Mouse (Mus musculus) megakaryocyte, embryonic 14.5 days (primary cell): ENCODE measurements around the gene Spz1.

Experiments used
- FLI1 ChIP-seq: IDR thresholded peaks from 2 replicates; pipeline ENCODE4 v1.6.1; 2012; ENCODE audit warnings: low read length, inconsistent platforms, mixed read lengths
- GATA1 ChIP-seq: IDR thresholded peaks from 3 replicates; pipeline ENCODE4 v1.6.1; 2012; ENCODE audit warnings: mixed read lengths, low read length, inconsistent platforms, borderline replicate concordance

DNA sequence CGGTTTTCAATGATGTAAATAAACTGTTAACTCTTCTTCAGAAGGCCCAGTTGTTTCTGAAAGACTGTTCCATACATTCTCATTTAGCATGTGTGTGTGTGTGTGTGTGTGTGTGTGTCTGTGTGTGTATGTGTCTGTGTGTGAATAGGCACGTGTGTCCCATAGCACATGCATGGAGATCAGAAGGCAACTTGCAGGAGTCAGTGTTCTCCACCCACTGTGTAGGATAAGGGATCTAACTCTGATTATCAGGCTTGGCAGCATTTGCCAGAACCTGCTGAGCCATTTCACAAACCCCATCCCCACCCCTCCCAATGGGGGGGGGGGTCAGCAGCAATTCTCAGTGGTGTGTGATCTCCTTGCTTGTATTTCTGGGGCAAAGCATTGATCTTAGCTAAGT is 18.7 kb downstream of the Spz1 start:
- no peak for TF ChIP-seq FLI1
- TF ChIP-seq GATA1 = no peak
